Mouse (Mus musculus): ENCODE measurements around the gene Stard13.
A peak's percentile ranks its signal among the peaks of the same experiment; 100 is the strongest.

The Stard13 gene

DNA sequence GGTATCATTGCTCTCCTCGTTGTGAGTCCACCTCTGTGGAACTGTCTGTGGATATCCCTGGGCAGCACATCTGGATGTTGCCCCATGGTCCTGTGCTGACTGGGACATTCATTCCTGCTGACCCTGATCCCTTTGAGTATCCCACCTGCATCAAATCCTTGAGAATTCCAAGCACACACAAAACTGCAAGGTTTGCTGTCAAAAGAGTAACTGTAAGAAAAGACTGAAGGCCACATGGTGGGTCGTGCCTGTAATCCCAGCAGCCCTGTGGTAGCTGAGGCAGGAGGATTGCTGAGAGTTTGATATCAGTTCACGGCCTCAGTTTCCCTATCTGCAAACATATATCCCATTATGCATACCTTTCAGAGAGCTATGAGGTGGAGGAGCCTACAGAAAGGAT, 126.8 kb downstream of the Stard13 start:
- DNase-seq (ENCODE audit: low read depth, low spot score): no peak

GRCm38 (mm10) chr5:151105054-151105971, 128.3 kb downstream of the Stard13 start:
- DNase-seq (ENCODE audit: low read depth, low spot score): no peak

- no peak for DNase-seq (ENCODE audit: low read depth, low spot score)
These were observed 129.1 kb downstream of the Stard13 start for GRCm38 (mm10) chr5:151104354-151105053.

DNA sequence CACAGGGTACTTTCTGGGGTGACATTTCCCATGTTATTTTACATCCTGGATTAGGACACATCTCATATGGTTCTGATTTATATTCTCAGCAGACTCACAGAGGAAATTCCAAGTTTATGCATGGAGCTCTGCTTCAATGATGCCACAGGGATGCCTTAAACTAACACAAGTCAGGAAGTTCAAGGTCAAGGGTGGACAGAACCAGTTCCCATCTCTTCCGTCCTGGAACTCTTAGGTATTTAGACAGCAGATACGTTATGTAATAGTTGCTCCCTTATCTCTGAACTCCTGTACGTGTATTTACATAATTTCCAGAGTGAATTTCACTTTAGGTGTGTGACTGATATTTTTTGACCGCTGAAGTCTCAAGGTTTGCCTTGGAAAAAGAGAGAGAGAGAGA, 130.4 kb downstream of the Stard13 start:
- DNase-seq (ENCODE audit: low read depth, low spot score): no peak

DNA sequence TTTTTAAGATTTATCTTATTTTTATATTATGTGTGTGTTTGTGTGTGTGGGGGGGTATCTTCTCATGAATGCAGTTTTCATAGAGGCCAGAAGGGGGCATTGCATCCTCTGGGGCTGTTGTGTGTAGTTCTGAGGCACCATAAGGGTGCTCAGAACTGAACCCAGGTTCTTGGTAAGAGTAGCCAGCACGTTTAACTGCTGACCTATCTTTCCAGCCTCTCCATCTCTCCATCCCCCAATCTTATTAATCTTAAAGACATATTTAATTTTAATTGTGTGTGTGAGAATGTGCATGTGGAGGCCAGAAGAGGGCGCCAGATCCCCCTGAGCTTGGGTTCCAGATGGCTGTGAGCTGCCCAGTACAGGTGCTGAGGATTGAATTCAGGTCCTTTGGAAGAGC, 131.4 kb downstream of the Stard13 start:
- no peak for DNase-seq (ENCODE audit: low read depth, low spot score)

- DNase-seq (ENCODE audit: low read depth, low spot score): no peak
These were observed 137.6 kb downstream of the Stard13 start for GRCm38 (mm10) chr5:151096012-151096411.

- DNase-seq (ENCODE audit: low read depth, low spot score): no peak
These were observed 140.6 kb downstream of the Stard13 start for GRCm38 (mm10) chr5:151092886-151093665.

DNA sequence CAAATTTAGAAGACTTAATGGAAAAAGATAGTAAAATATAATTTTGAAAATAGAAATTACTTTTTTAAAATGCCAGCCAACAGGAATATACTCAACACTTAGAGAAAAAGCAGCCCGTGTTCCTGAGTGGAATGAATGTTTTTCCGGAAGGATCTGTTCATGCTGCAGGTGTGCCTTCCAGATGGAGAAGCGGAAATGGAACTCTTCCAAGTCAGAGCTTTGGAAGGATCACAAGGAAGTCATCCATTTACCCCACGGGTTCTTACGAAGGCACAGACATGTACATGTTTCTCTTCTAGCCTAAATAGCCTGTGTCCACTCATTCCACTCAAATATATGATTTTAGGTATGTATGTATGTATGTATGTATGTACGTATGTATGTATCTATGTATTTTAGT, 142.6 kb downstream of the Stard13 start:
- DNase-seq (ENCODE audit: low read depth, low spot score): no peak

DNA sequence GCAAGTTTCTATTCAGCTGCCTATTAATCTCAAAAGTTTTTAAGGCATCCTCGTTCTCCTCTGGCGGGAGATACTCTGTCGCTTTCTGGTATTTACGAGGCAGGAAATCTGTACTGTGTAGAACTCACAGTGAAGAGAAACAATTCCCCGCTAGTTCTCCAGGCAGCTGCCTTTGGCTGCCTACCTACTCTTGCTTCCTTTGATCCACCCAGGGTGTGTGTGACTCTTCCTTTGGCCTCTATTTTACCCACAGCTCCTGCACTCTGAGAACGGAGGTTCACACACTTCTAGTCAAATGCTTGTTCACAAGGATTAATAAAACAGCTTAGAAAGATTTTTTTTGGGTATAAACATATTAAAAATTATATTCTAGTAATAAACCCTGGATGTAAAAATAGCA, 144.4 kb downstream of the Stard13 start:
- DNase-seq (ENCODE audit: low read depth, low spot score): no peak

GRCm38 (mm10) chr5:151086425-151087202, 147.0 kb downstream of the Stard13 start:
- no peak for DNase-seq (ENCODE audit: low read depth, low spot score)

GRCm38 (mm10) chr5:151085749-151086148, 147.9 kb downstream of the Stard13 start:
- no peak for DNase-seq (ENCODE audit: low read depth, low spot score)

DNA sequence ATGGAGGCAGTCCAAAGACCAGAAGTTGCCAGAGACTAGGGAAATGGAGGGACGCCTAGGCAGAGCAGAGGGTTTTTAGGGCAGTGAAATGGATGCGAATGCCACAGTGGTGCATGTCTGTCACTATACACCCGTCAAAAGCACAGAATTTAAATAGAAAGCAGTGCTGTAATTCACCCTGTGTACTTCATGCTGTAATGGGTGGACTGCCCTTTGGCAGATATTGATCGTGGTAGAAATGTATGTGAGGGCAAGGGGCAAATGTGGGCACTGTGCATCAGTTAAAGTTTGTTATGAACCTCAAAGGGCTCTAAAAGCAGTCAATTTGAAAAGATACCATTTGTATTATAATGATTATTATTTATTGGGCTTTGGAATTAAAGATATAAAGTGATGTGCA, 153.4 kb downstream of the Stard13 start:
- no peak for DNase-seq (ENCODE audit: low read depth, low spot score)

DNA sequence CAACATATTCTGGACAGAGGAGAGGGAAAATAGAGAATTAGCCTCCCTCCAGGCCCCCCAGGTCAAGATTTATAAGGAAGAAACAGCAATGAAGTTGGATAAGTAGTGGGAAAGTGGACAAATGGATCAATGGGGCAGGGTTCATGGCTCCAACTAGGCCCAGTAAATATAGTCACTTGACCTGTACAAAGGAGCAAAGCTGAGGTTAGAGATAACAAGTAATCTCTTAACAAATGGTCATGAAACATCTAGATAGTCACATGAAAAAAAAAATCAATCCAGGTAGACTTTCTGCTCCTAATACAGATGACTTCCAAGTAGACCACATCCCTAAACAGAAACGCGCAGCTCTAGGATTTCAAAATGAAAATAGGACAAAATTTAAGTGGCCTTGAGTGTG, 155.7 kb downstream of the Stard13 start:
- DNase-seq (ENCODE audit: low read depth, low spot score): no peak

DNA sequence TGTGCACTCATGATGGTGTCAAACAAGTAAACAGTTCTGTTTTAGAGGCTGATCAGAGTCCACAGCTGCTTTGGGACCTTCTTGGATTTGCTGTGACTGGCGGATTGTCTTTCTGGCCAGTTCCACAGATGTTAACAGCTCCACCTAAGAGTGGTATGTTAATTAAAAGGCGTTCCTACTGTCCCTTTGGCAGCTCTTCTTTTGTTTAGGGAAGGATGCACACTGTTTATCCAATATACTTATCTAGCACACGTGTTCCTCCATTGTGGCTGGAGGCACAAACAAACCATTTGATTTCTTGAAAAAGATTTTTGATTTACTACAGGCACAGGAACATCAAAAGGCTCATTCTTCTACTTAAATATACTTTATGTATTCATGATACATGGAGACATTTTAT, 156.7 kb downstream of the Stard13 start:
- DNase-seq (ENCODE audit: low read depth, low spot score): no peak

DNA sequence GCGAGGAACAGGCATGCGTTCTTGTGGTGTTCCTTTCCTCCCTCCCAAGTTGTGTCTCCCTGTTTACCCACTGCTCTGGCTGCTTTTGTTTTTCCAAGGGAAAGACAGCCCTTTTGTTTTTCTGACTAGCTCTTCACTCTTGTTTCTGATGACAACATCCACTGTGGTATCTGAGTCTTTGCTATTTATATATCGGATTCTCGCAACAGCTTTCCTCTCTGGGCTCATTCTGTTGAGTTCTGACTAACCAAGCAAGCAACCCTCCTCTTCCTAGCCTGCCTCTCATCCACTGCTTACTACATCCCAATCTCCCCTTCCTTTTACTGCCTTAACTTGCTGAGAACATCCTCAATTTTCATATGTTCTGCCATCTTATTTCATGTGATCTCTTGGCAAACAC, 159.4 kb downstream of the Stard13 start:
- no peak for DNase-seq (ENCODE audit: low read depth, low spot score)

- no peak for DNase-seq (ENCODE audit: low read depth, low spot score)
These were observed 162.2 kb downstream of the Stard13 start for GRCm38 (mm10) chr5:151071430-151071829.

DNA sequence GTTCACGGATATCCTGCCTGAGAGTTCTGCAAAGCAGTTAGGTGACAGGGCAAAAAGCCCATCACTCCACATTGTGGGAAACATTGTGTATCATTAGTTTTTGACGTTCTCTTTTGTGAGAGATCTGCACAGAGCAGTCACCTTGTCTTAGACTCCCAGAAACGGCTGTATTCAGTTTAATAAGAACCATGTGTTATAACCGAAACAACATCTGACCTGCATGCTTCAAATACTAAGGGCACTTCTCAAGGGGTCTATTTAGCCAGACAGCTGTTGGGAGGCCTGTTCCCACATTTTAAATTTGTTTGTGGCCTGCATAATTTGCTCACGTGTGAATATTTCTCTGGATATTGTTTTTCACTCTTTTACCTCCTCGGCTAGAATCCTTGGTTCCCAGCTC, 162.7 kb downstream of the Stard13 start:
- DNase-seq (ENCODE audit: low read depth, low spot score): peak; percentile 62

- no peak for DNase-seq (ENCODE audit: low read depth, low spot score)
These were observed 164.1 kb downstream of the Stard13 start for GRCm38 (mm10) chr5:151069569-151069968.

- DNase-seq (ENCODE audit: low read depth, low spot score): no peak
These were observed 167.6 kb downstream of the Stard13 start for GRCm38 (mm10) chr5:151066016-151066415.

DNA sequence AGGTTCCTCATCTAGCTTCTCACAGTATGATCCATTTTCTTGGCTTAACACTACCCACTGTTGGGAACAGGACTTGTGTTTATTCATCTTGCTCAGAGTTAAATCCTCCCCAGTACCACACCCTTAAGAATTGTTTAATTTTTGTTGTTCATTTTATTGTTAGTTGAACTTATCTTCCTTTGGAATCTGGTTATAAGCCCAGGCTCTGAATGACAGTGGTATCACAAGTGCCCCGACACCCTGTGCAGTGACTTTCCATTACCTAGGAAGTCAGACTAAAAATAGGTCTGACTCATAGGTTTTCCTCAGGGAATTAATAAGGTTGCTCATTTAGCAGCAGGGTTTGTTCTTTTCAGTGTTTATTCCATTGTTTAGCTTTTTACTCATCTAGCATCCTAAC, 168.4 kb downstream of the Stard13 start:
- no peak for DNase-seq (ENCODE audit: low read depth, low spot score)

GRCm38 (mm10) chr5:151061942-151062341, 171.7 kb downstream of the Stard13 start:
- no peak for DNase-seq (ENCODE audit: low read depth, low spot score)
